Mouse (Mus musculus) heart, embryonic 15.5 days (tissue): ENCODE results near the gene Alk. TPM values are rescaled to one million over a fixed set of nuclear protein-coding genes. Genes with fewer than 3 reads are reported as not detected.

Experiments
- ATAC-seq: fragments of 200-750 bp; cut with Nextera tagmentation; replicated peaks from 2 replicates; pipeline ENCODE4 v1.8.0; 2017; ENCODE audit warnings: low read depth, moderate TSS enrichment; ENCODE audit not compliant: insufficient number of reproducible peaks, insufficient read depth, low FRiP score
- H3K27ac ChIP-seq: fragments of 300-500 bp; sonication (generic); 2 replicates; pipeline ENCODE4 v1.5.1; 2015; ENCODE audit warnings: mild to moderate bottlenecking, inconsistent platforms
- H3K27me3 ChIP-seq: fragments of 300-500 bp; sonication (generic); 2 replicates; pipeline ENCODE4 v1.6.1; 2015; ENCODE audit warnings: inconsistent platforms
- H3K36me3 ChIP-seq: fragments of 300-500 bp; sonication (generic); 2 replicates; pipeline ENCODE4 v1.6.1; 2015; ENCODE audit warnings: mild to moderate bottlenecking, inconsistent platforms
- H3K4me1 ChIP-seq: fragments of 300-500 bp; sonication (generic); replicated peaks from 2 replicates; pipeline ENCODE4 v1.6.1; 2015; ENCODE audit warnings: inconsistent platforms
- H3K4me2 ChIP-seq: fragments of 300-500 bp; sonication (generic); 2 replicates; pipeline ENCODE4 v1.6.1; 2015; ENCODE audit warnings: inconsistent platforms, mild to moderate bottlenecking, moderate library complexity
- H3K4me3 ChIP-seq: fragments of 300-500 bp; sonication (generic); 2 replicates; pipeline ENCODE4 v1.5.1; 2015; ENCODE audit warnings: mild to moderate bottlenecking, inconsistent platforms
- H3K9ac ChIP-seq: fragments of 300-500 bp; sonication (generic); 2 replicates; pipeline ENCODE4 v1.6.1; 2015; ENCODE audit warnings: mild to moderate bottlenecking, inconsistent platforms
- H3K9me3 ChIP-seq: fragments of 300-500 bp; sonication (generic); replicated peaks from 2 replicates; pipeline ENCODE4 v1.6.1; 2016; ENCODE audit warnings: inconsistent platforms
- WGBS: fragments of 180-500 bp; shearing (Covaris S2); methylation state at CpG from one replicate; pipeline ENCODE4 v1.1.7; 2015; ENCODE audit warnings: mixed read lengths; 5-methylcytosine and 5-hydroxymethylcytosine counted together
- polyA plus RNA-seq: library from polyadenylated mRNA; unstranded; fragments of >200 nt; fragmentation: Nextera tagmentation; extraction: Ambion mirVana; gene quantifications from 2 replicates; pipeline ENCODE4 v1.2.1, GENCODE M21; 2015

The Alk gene
- polyA plus RNA-seq = 0.21 and 0.63 TPM in 2 replicates

- H3K4me3 ChIP-seq = peak within 1 kb of the TSS; percentile 52
- no peak within 1 kb of the TSS for H3K27ac ChIP-seq
- peaks cover 21% of the 10 kb centered on the region for H3K4me1 ChIP-seq
- H3K27me3 ChIP-seq = peaks cover 42% of the 10 kb centered on the region
- no peak within 1 kb of the TSS for H3K9ac ChIP-seq
- no peaks in the 10 kb centered on the region for H3K9me3 ChIP-seq
- under 1% methylated on average over 32 of the region's 32 CpGs for WGBS
- ATAC-seq = peak; percentile 88
- H3K36me3 ChIP-seq = no peaks in the 10 kb centered on the region
- peak within 1 kb of the TSS; percentile 88 for H3K4me2 ChIP-seq
Observed at GRCm38 (mm10) chr17:72604610-72604980, at the start of gene Alk. Alk (minus strand) TSS chr17:72604627.

GRCm38 (mm10) chr17:72652801-72653200 lies 48.4 kb upstream of the Alk start:
- ATAC-seq = no peak
- H3K36me3 ChIP-seq = no peaks in the 10 kb centered on the region
- H3K27me3 ChIP-seq = no peaks in the 10 kb centered on the region
- H3K27ac ChIP-seq = no peak overlapping the region
- H3K4me1 ChIP-seq = no peaks in the 10 kb centered on the region
- no peak overlapping the region for H3K4me2 ChIP-seq
- no peak overlapping the region for H3K9ac ChIP-seq
- H3K9me3 ChIP-seq = no peaks in the 10 kb centered on the region
- 76% methylated on average over 1 of the region's 1 CpGs for WGBS
- H3K4me3 ChIP-seq = no peak overlapping the region

- H3K27ac ChIP-seq = no peak overlapping the region
- ATAC-seq = no peak
Observed at GRCm38 (mm10) chr17:72648607-72649217, 44.3 kb upstream of the Alk start.

GRCm38 (mm10) chr17:72646167-72646566 lies 41.7 kb upstream of the Alk start:
- Histone ChIP-seq H3K36me3 (no peaks in the 10 kb centered on the region), H3K4me3 (no peak overlapping the region), H3K4me1 (no peaks in the 10 kb centered on the region), H3K27me3 (no peaks in the 10 kb centered on the region), H3K9me3 (no peaks in the 10 kb centered on the region), H3K27ac (no peak overlapping the region), H3K9ac (no peak overlapping the region), H3K4me2 (no peak overlapping the region)
- ATAC-seq = no peak
- WGBS = 72% methylated on average over 5 of the region's 5 CpGs

More at GRCm38 (mm10) chr17:72648607-72649217, 44.3 kb upstream of the Alk start:
- Histone ChIP-seq H3K9ac (no peak overlapping the region), H3K27me3 (no peaks in the 10 kb centered on the region), H3K4me3 (no peak overlapping the region), H3K4me1 (no peaks in the 10 kb centered on the region), H3K9me3 (no peaks in the 10 kb centered on the region), H3K36me3 (no peaks in the 10 kb centered on the region), H3K4me2 (no peak overlapping the region)
- 50% methylated on average over 6 of the region's 6 CpGs for WGBS

- Histone ChIP-seq H3K4me3 (no peak overlapping the region), H3K36me3 (no peaks in the 10 kb centered on the region), H3K27ac (no peak overlapping the region), H3K9ac (no peak overlapping the region), H3K4me2 (no peak overlapping the region), H3K4me1 (no peaks in the 10 kb centered on the region), H3K9me3 (no peaks in the 10 kb centered on the region), H3K27me3 (no peaks in the 10 kb centered on the region)
- 24% methylated on average over 4 of the region's 4 CpGs for WGBS
- ATAC-seq = no peak
Observed at GRCm38 (mm10) chr17:72640095-72640494, 35.7 kb upstream of the Alk start.

GRCm38 (mm10) chr17:72639400-72639799 lies 35.0 kb upstream of the Alk start:
- no peak overlapping the region for H3K27ac ChIP-seq
- H3K4me2 ChIP-seq = no peak overlapping the region
- no peak overlapping the region for H3K4me3 ChIP-seq
- WGBS = 75% methylated on average over 7 of the region's 7 CpGs
- no peaks in the 10 kb centered on the region for H3K4me1 ChIP-seq
- no peaks in the 10 kb centered on the region for H3K27me3 ChIP-seq
- no peak for ATAC-seq
- H3K9ac ChIP-seq = no peak overlapping the region
- no peaks in the 10 kb centered on the region for H3K36me3 ChIP-seq
- H3K9me3 ChIP-seq = no peaks in the 10 kb centered on the region

- Histone ChIP-seq H3K27me3 (peaks cover 42% of the 10 kb centered on the region), H3K4me3 (no peak overlapping the region), H3K27ac (no peak overlapping the region), H3K9ac (no peak overlapping the region), H3K4me2 (no peak overlapping the region), H3K4me1 (peaks cover 21% of the 10 kb centered on the region), H3K36me3 (no peaks in the 10 kb centered on the region), H3K9me3 (no peaks in the 10 kb centered on the region)
- WGBS = 13% methylated on average over 4 of the region's 4 CpGs
- ATAC-seq = no peak
Observed at GRCm38 (mm10) chr17:72606251-72606650, 1.8 kb upstream of the Alk start.

GRCm38 (mm10) chr17:72603886-72604609 lies 379 bp downstream of the Alk start:
- Histone ChIP-seq H3K27me3 (peaks cover 42% of the 10 kb centered on the region), H3K36me3 (no peaks in the 10 kb centered on the region), H3K4me1 (peaks cover 21% of the 10 kb centered on the region), H3K4me2 (peak overlapping the region; percentile 88), H3K27ac (no peak overlapping the region), H3K9ac (no peak overlapping the region), H3K9me3 (no peaks in the 10 kb centered on the region), H3K4me3 (peak overlapping the region; percentile 52)
- ATAC-seq = no peak
- WGBS = 2% methylated on average over 51 of the region's 51 CpGs

GRCm38 (mm10) chr17:72603118-72603885 lies 1.1 kb downstream of the Alk start:
- no peaks in the 10 kb centered on the region for H3K36me3 ChIP-seq
- H3K9me3 ChIP-seq = no peaks in the 10 kb centered on the region
- no peak overlapping the region for H3K9ac ChIP-seq
- peaks cover 21% of the 10 kb centered on the region for H3K4me1 ChIP-seq
- H3K27me3 ChIP-seq = peaks cover 42% of the 10 kb centered on the region
- H3K27ac ChIP-seq = no peak overlapping the region
- WGBS = 3% methylated on average over 39 of the region's 40 CpGs
- peak; percentile 61; the same call in 1 of the 2 replicates for ATAC-seq
- H3K4me3 ChIP-seq = peak overlapping the region; percentile 52
- peak overlapping the region; percentile 88 for H3K4me2 ChIP-seq

- H3K4me1 ChIP-seq = peaks cover 21% of the 10 kb centered on the region
- H3K27me3 ChIP-seq = peaks cover 42% of the 10 kb centered on the region
- no peak overlapping the region for H3K4me2 ChIP-seq
- no peak overlapping the region for H3K9ac ChIP-seq
- no peaks in the 10 kb centered on the region for H3K36me3 ChIP-seq
- no peak for ATAC-seq
- H3K9me3 ChIP-seq = no peaks in the 10 kb centered on the region
- 77% methylated on average over 5 of the region's 5 CpGs for WGBS
- no peak overlapping the region for H3K4me3 ChIP-seq
- no peak overlapping the region for H3K27ac ChIP-seq
Observed at GRCm38 (mm10) chr17:72600806-72601205, 3.6 kb downstream of the Alk start.

GRCm38 (mm10) chr17:72587671-72588070 lies 16.8 kb downstream of the Alk start:
- Histone ChIP-seq H3K4me1 (no peaks in the 10 kb centered on the region), H3K27ac (no peak overlapping the region), H3K4me2 (no peak overlapping the region), H3K27me3 (no peaks in the 10 kb centered on the region), H3K36me3 (no peaks in the 10 kb centered on the region), H3K9me3 (no peaks in the 10 kb centered on the region), H3K9ac (no peak overlapping the region), H3K4me3 (no peak overlapping the region)
- WGBS = 69% methylated on average over 3 of the region's 3 CpGs
- no peak for ATAC-seq
